Mouse (Mus musculus): ENCODE measurements around the gene Kbtbd4.

DNA sequence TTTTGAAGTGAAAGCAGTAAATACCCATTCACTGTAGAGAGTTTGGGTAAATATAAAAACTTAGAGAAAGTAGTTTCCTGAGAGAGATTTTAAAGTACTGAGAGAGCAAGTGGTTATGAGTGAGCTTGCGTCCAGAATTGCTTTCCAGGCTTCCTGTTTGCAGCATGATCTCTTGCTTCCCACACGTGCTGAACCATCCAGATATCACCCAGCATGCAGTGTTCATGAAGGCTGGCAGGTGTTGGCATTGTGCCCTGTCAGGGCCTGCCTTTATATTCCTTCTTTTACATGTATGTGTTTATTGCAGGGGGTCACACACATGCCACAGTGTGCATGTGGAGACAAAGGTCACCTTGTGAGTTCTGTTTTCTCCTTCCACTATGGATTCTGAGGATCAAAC lies 29.3 kb upstream of the Kbtbd4 start:
- TF ChIP-seq CHD2 (IDR thresholded peaks at IDR 0.05; ENCODE audit: low read depth, low read length) (no peak), MAFK (IDR thresholded peaks at IDR 0.05; ENCODE audit: insufficient read depth, low read depth, low read length) (no peak), ZC3H11A (IDR thresholded peaks at IDR 0.05; ENCODE audit: borderline replicate concordance, low read depth, low read length) (no peak)

Measured in ES-E14 (cell line).